ENCODE assay signal across 11 mouse cellular contexts in genomic region chr16:88542488-88542887, GRCm38 (mm10). TPM values are rescaled to one million over a fixed set of nuclear protein-coding genes. Genes with fewer than 3 reads are reported as not detected.
DNase-seq lines count a peak whose midpoint lies in the region; ATAC-seq and TF ChIP-seq lines count a peak whose summit lies in the region.
"Had no signal": no experiment of that assay in that cellular context is flagged by ENCODE, and none has a peak within 500 bp of the region (broad histone marks: within the 10 kb centered on the region; RNA-seq: fewer than 3 reads in every experiment).

No protein-coding gene starts in this region.

- H3K4me3 ChIP-seq in limb, embryonic 11.5 days (ENCODE audit: low read depth, low read length): no peak overlapping the region
- H3K4me3 ChIP-seq in limb, embryonic 10.5 days: no peak overlapping the region
- H3K4me3 ChIP-seq in limb, embryonic 14.5 days (replicated peaks; ENCODE audit: low read length): no peak overlapping the region
- H3K4me3 ChIP-seq: embryonic facial prominence, embryonic 15.5 days; limb, embryonic 13.5 days had no signal

- no peak for TF ChIP-seq POLR2A in limb, embryonic 14.5 days (IDR thresholded peaks at IDR 0.05; ENCODE audit: borderline replicate concordance, extremely low read depth, insufficient read depth, insufficient read length)

- no peaks in the 10 kb centered on the region for H3K4me1 ChIP-seq in limb, embryonic 11.5 days (ENCODE audit: control insufficient read depth, insufficient read depth, low read length)
- H3K4me1 ChIP-seq in limb, embryonic 10.5 days: no peaks in the 10 kb centered on the region
- no peaks in the 10 kb centered on the region for H3K4me1 ChIP-seq in limb, embryonic 14.5 days (ENCODE audit: control insufficient read depth, insufficient read depth, low read length)
- H3K4me1 ChIP-seq: embryonic facial prominence, embryonic 15.5 days; limb, embryonic 13.5 days had no signal

- DNase-seq in cerebellum, adult 11 months: peak; percentile 2
- DNase-seq in cerebellum, adult 9-11 months: no peak
- peak; percentile 37 for DNase-seq in limb, embryonic 11.5 days (ENCODE audit: low spot score)
- DNase-seq in limb, embryonic 10.5 days (ENCODE audit: low spot score): no peak
- DNase-seq in c-Kit-positive CD71-positive TER-119-positive erythroid progenitor cells, embryonic 14.5 days (ENCODE audit: low spot score): peak; percentile 8
- DNase-seq in limb, embryonic 14.5 days (ENCODE audit: low spot score): peak; percentile 51
- no peak for DNase-seq in MN1 (ENCODE audit: low spot score)
- DNase-seq in spleen, postnatal 36 days (ENCODE audit: low spot score in 2 of 2): no peak

- H3K4me2 ChIP-seq in limb, embryonic 11.5 days (ENCODE audit: low read depth, severe bottlenecking): no peak overlapping the region
- H3K4me2 ChIP-seq in limb, embryonic 14.5 days (replicated peaks; ENCODE audit: low read depth, low read length, severe bottlenecking): no peak overlapping the region
- H3K4me2 ChIP-seq: embryonic facial prominence, embryonic 15.5 days; limb, embryonic 13.5 days had no signal

- no peaks in the 10 kb centered on the region for H3K27me3 ChIP-seq in limb, embryonic 11.5 days (ENCODE audit: control insufficient read depth, insufficient read depth, low read length)
- H3K27me3 ChIP-seq in limb, embryonic 10.5 days (ENCODE audit: low read depth, poor library complexity, severe bottlenecking): no peaks in the 10 kb centered on the region
- no peaks in the 10 kb centered on the region for H3K27me3 ChIP-seq in limb, embryonic 14.5 days (ENCODE audit: control insufficient read depth, insufficient read depth, low read length)
- H3K27me3 ChIP-seq: embryonic facial prominence, embryonic 15.5 days; limb, embryonic 13.5 days had no signal

- H3K27ac ChIP-seq in limb, embryonic 11.5 days (replicated peaks; ENCODE audit: low read depth, low read length): no peak overlapping the region
- H3K27ac ChIP-seq in limb, embryonic 10.5 days: no peak overlapping the region
- H3K27ac ChIP-seq in limb, embryonic 14.5 days (replicated peaks; ENCODE audit: low read depth, low read length): no peak overlapping the region
- H3K27ac ChIP-seq: embryonic facial prominence, embryonic 15.5 days; limb, embryonic 13.5 days had no signal

- no peaks in the 10 kb centered on the region for H3K36me3 ChIP-seq in limb, embryonic 11.5 days (ENCODE audit: control insufficient read depth, insufficient read depth, low read length)
- no peaks in the 10 kb centered on the region for H3K36me3 ChIP-seq in limb, embryonic 10.5 days
- no peaks in the 10 kb centered on the region for H3K36me3 ChIP-seq in limb, embryonic 14.5 days (ENCODE audit: control insufficient read depth, insufficient read depth, low read length)
- H3K36me3 ChIP-seq: embryonic facial prominence, embryonic 15.5 days; limb, embryonic 13.5 days had no signal

- whole genome bisulfite sequencing in limb, embryonic 11.5 days: 53% methylated on average over 6 of the region's 6 CpGs
- 54% methylated on average over 6 of the region's 6 CpGs for WGBS in limb, embryonic 10.5 days
- WGBS in limb, embryonic 14.5 days: 54% methylated on average over 6 of the region's 6 CpGs

- H3K9ac ChIP-seq in limb, embryonic 11.5 days (ENCODE audit: low read length): no peak overlapping the region
- no peak overlapping the region for H3K9ac ChIP-seq in limb, embryonic 14.5 days (ENCODE audit: low read depth, low read length, severe bottlenecking)
- H3K9ac ChIP-seq: embryonic facial prominence, embryonic 15.5 days; limb, embryonic 13.5 days had no signal

- no peaks in the 10 kb centered on the region for H3K9me3 ChIP-seq in limb, embryonic 11.5 days (ENCODE audit: control insufficient read depth, low read length)
- H3K9me3 ChIP-seq in limb, embryonic 10.5 days (replicated peaks): no peaks in the 10 kb centered on the region
- H3K9me3 ChIP-seq in limb, embryonic 14.5 days (ENCODE audit: control insufficient read depth, low read length): no peaks in the 10 kb centered on the region
- H3K9me3 ChIP-seq: embryonic facial prominence, embryonic 15.5 days; limb, embryonic 13.5 days had no signal

- no peak for ATAC-seq in limb, embryonic 11.5 days (ENCODE audit: insufficient number of reproducible peaks, low FRiP score, low TSS enrichment, low read depth)
- no peak for ATAC-seq in limb, embryonic 14.5 days (ENCODE audit: low FRiP score, low read depth)

RNA-seq across cellular contexts. Expression of gene Cldn8, which starts 20.5 kb away (rescaled TPM):
- polyA plus RNA-seq in limb, embryonic 11.5 days (2014; fragmentation: Nextera tagmentation; extraction: Ambion mirVana): 1.6 and 2.1 TPM in 2 replicates
- 1.4 and 1.5 TPM in 2 replicates for polyA plus RNA-seq in limb, embryonic 10.5 days (2016; fragmentation: Nextera tagmentation; extraction: Ambion mirVana)
- polyA plus RNA-seq in limb, embryonic 14.5 days (2012; rRNA removed): 2.4 TPM in 2 replicates
- 4.5 and 5.8 TPM in 2 replicates for polyA plus RNA-seq in limb, embryonic 14.5 days (2014; fragmentation: Nextera tagmentation; extraction: Ambion mirVana)

RNA-seq across cellular contexts. Expression of gene Cldn17, which starts 35.7 kb away (rescaled TPM):
- not detected in 2 replicates for polyA plus RNA-seq in limb, embryonic 11.5 days (2014; fragmentation: Nextera tagmentation; extraction: Ambion mirVana)
- polyA plus RNA-seq in limb, embryonic 10.5 days (2016; fragmentation: Nextera tagmentation; extraction: Ambion mirVana): not detected in 2 replicates
- polyA plus RNA-seq in limb, embryonic 14.5 days (2012; rRNA removed): not detected in 2 replicates
- not detected in 2 replicates for polyA plus RNA-seq in limb, embryonic 14.5 days (2014; fragmentation: Nextera tagmentation; extraction: Ambion mirVana)
- polyA plus RNA-seq: limb, embryonic 13.5 days; small intestine, adult 2 months had no signal

Comparison
In these comparisons a context has a peak if more than half of its experiments do, and no peak if none do; other contexts are left out.
1. DNase-seq: peak in cerebellum, adult 11 months (single experiment), limb, embryonic 11.5 days (single experiment), c-Kit-positive CD71-positive TER-119-positive erythroid progenitor cells, embryonic 14.5 days (single experiment) and limb, embryonic 14.5 days (single experiment); none in cerebellum, adult 9-11 months (single experiment), limb, embryonic 10.5 days (single experiment), MN1 (single experiment) and spleen, postnatal 36 days (0 of 2).